Mouse (Mus musculus) MEL (cell line): ENCODE measurements around the gene Hspa1b. TPM values are rescaled to one million over a fixed set of nuclear protein-coding genes. Genes with fewer than 3 reads are reported as not detected.

Experiments used
- DNase-seq: peaks from one replicate; pipeline ENCODE4 v3.0.0; 2011; ENCODE audit warnings: low read depth, low spot score
- H3K27ac ChIP-seq: 2 replicates; pipeline ENCODE4 v1.5.1; 2012; ENCODE audit warnings: low read depth, mild to moderate bottlenecking, control low read depth, low read length, moderate library complexity; ENCODE audit not compliant: control insufficient read depth
- H3K27me3 ChIP-seq, 2 experiments: fragments of 150-350 bp in 1 of 2; sonication (generic) in 1 of 2; 2 replicates each; pipeline ENCODE4 v1.6.1; 2012; ENCODE audit warnings: low read length in 2 of 2, mild to moderate bottlenecking in 2 of 2, improper control_type of control experiment in 1 of 2, moderate library complexity in 1 of 2; ENCODE audit not compliant: insufficient read depth in 2 of 2, control insufficient read depth in 1 of 2
- H3K36me3 ChIP-seq, 2 experiments: 2 replicates each; pipeline ENCODE4 v1.6.1; 2012 to 2014; ENCODE audit warnings: low read length in 2 of 2, improper control_type of control experiment in 1 of 2, inconsistent platforms in 1 of 2, mild to moderate bottlenecking in 1 of 2; ENCODE audit not compliant: insufficient read depth in 2 of 2, control insufficient read depth in 1 of 2
- H3K4me1 ChIP-seq, 2 experiments: fragments of 150-350 bp in 1 of 2; sonication (generic) in 1 of 2; 2 replicates each; pipeline ENCODE4 v1.6.1; 2012; ENCODE audit warnings: low read length in 2 of 2, improper control_type of control experiment in 1 of 2, mild to moderate bottlenecking in 1 of 2; ENCODE audit not compliant: insufficient read depth in 2 of 2, control insufficient read depth in 1 of 2
- H3K4me3 ChIP-seq, 2 experiments: fragments of 150-350 bp in 1 of 2; sonication (generic) in 1 of 2; 2 replicates each; pipeline ENCODE4 v1.5.1; 2012; ENCODE audit warnings: low read depth in 2 of 2, low read length in 2 of 2, mild to moderate bottlenecking in 2 of 2, moderate library complexity in 2 of 2, control low read depth in 1 of 2, improper control_type of control experiment in 1 of 2; ENCODE audit not compliant: control insufficient read depth in 1 of 2, insufficient read depth in 1 of 2
- H3K79me2 ChIP-seq: 2 replicates; pipeline ENCODE4 v1.6.1; 2012; ENCODE audit warnings: mild to moderate bottlenecking, low read length, moderate library complexity; ENCODE audit not compliant: control insufficient read depth, poor library complexity, insufficient read depth
- H3K9ac ChIP-seq: 2 replicates; pipeline ENCODE4 v1.6.1; 2012; ENCODE audit warnings: low read depth, mild to moderate bottlenecking, control low read depth, low read length, moderate library complexity; ENCODE audit not compliant: control insufficient read depth, poor library complexity, severe bottlenecking
- H3K9me3 ChIP-seq: fragments of 150-350 bp; sonication (generic); replicated peaks from 2 replicates; pipeline ENCODE4 v1.6.1; 2012; ENCODE audit warnings: mild to moderate bottlenecking, low read length, improper control_type of control experiment, moderate library complexity; ENCODE audit not compliant: insufficient read depth
- CHD1 ChIP-seq: IDR thresholded peaks from 2 replicates; pipeline ENCODE4 v1.6.1; 2012; ENCODE audit warnings: low read depth, mild to moderate bottlenecking, inconsistent platforms, low read length, improper control_type of control experiment
- CTCF ChIP-seq, 3 experiments: IDR thresholded peaks in 2 of 3; conservative IDR thresholded peaks in 1 of 3; 2 replicates each; pipeline ENCODE4 v1.5.1; 2011 to 2012; ENCODE audit warnings: low read length in 3 of 3, low read depth in 2 of 3, mild to moderate bottlenecking in 2 of 3, improper control_type of control experiment in 1 of 3, inconsistent platforms in 1 of 3, mixed read lengths in 1 of 3, moderate library complexity in 1 of 3; ENCODE audit not compliant: control insufficient read depth in 1 of 3, insufficient read depth in 1 of 3, poor library complexity in 1 of 3, severe bottlenecking in 1 of 3
- E2F4 ChIP-seq: IDR thresholded peaks from 2 replicates; pipeline ENCODE4 v1.6.1; 2011; ENCODE audit warnings: low read depth, low read length, improper control_type of control experiment, borderline replicate concordance
- EP300 ChIP-seq, 2 experiments: IDR thresholded peaks; 2 replicates each; pipeline ENCODE4 v1.6.1; 2011; ENCODE audit warnings: improper control_type of control experiment in 2 of 2, low read length in 2 of 2, low read depth in 1 of 2, mild to moderate bottlenecking in 1 of 2
- HCFC1 ChIP-seq: IDR thresholded peaks from 2 replicates; pipeline ENCODE4 v1.6.1; 2012; ENCODE audit warnings: low read depth, mild to moderate bottlenecking, inconsistent platforms, low read length, improper control_type of control experiment, moderate library complexity
- KAT2A ChIP-seq: conservative IDR thresholded peaks from 2 replicates; pipeline ENCODE4 v1.6.1; 2012; ENCODE audit warnings: low read depth, low read length, improper control_type of control experiment, inconsistent platforms
- MAFK ChIP-seq: IDR thresholded peaks from 2 replicates; pipeline ENCODE4 v1.6.1; 2011; ENCODE audit warnings: low read depth, mild to moderate bottlenecking, low read length, improper control_type of control experiment, borderline replicate concordance
- MAZ ChIP-seq: IDR thresholded peaks from 2 replicates; pipeline ENCODE4 v1.6.1; 2012; ENCODE audit warnings: low read depth, mild to moderate bottlenecking, inconsistent platforms, low read length, improper control_type of control experiment
- MYB ChIP-seq: IDR thresholded peaks from 2 replicates; pipeline ENCODE4 v1.6.1; 2011; ENCODE audit warnings: mild to moderate bottlenecking, low read depth, low read length, improper control_type of control experiment
- MYC ChIP-seq: IDR thresholded peaks from 2 replicates; pipeline ENCODE4 v1.6.1; 2011; ENCODE audit warnings: low read depth, mild to moderate bottlenecking, low read length, improper control_type of control experiment, moderate library complexity
- POLR2A ChIP-seq, 2 experiments: IDR thresholded peaks; 2 replicates each; pipeline ENCODE4 v1.6.1; 2011 to 2012; ENCODE audit warnings: low read length in 2 of 2, mild to moderate bottlenecking in 2 of 2, control low read depth in 1 of 2, improper control_type of control experiment in 1 of 2, low read depth in 1 of 2, moderate library complexity in 1 of 2; ENCODE audit not compliant: control insufficient read depth in 1 of 2, insufficient read depth in 1 of 2, poor library complexity in 1 of 2
- RAD21 ChIP-seq: IDR thresholded peaks from 2 replicates; pipeline ENCODE4 v1.6.1; 2011; ENCODE audit warnings: mild to moderate bottlenecking, low read depth, low read length, improper control_type of control experiment
- RCOR1 ChIP-seq: IDR thresholded peaks from 2 replicates; pipeline ENCODE4 v1.6.1; 2012; ENCODE audit warnings: low read depth, mild to moderate bottlenecking, inconsistent platforms, low read length, improper control_type of control experiment
- SIN3A ChIP-seq: IDR thresholded peaks from 2 replicates; pipeline ENCODE4 v1.6.1; 2012; ENCODE audit warnings: low read length, improper control_type of control experiment, inconsistent platforms
- SMC3 ChIP-seq: IDR thresholded peaks from 2 replicates; pipeline ENCODE4 v1.6.1; 2011; ENCODE audit warnings: low read depth, low read length, improper control_type of control experiment
- TBP ChIP-seq: IDR thresholded peaks from 2 replicates; pipeline ENCODE4 v1.8.0; 2011; ENCODE audit warnings: low read depth, low read length, improper control_type of control experiment
- ZC3H11A ChIP-seq: IDR thresholded peaks from 2 replicates; pipeline ENCODE4 v1.6.1; 2012; ENCODE audit warnings: low read depth, mild to moderate bottlenecking, inconsistent platforms, low read length, improper control_type of control experiment
- polyA plus RNA-seq, 2 experiments: library from polyadenylated mRNA; stranded (reverse) in 1 of 2; unstranded in 1 of 2; fragments of >175 nt in 1 of 2; fragments of >200 nt in 1 of 2; gene quantifications; 2 replicates each; pipeline versions ENCODE4 v1.2.1 to v1.2.4; 2012; ENCODE audit warnings: low replicate concordance in 2 of 2, low read depth in 1 of 2; ENCODE audit not compliant: insufficient read length in 2 of 2, insufficient read depth in 1 of 2, missing spikeins in 1 of 2
- total RNA-seq: library from RNA; depleted of rRNA; stranded (reverse); fragments of 300-350 nt; gene quantifications from 2 replicates; pipeline ENCODE4 v1.2.3, GENCODE M21; 2012; rRNA removed

Hspa1b gene
- total and polyA plus RNA-seq, 3 experiments: 0.04 TPM; not detected in 2

DNA sequence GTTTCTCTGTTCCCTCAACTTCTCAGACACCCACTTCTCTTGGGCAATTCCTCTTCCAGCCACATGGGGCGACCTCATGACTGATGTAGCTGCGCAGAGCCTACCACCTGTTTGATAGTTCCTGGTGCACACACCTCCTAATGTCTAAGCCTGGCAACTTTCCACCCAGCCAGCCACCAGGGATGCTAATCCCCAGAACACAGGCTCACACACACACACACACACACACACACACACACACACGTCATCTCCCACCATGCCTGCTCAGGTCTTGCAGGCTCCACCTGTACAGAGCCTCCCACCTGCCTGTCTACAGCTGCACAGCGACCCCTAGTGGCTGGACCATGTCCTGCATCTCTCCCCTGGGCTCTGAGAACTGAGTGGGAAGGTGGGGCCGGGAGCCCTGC is 47.1 kb downstream of the Hspa1b start:
- no peaks in the 10 kb centered on the region for H3K4me1 ChIP-seq
- peaks cover 0 to 4% of the 10 kb centered on the region in 2 experiments; a peak in 2 of 4 replicates for H3K36me3 ChIP-seq
- no peak overlapping the region for H3K9ac ChIP-seq
- DNase-seq: peak; percentile 73
- H3K27ac ChIP-seq: no peak overlapping the region
- H3K4me3 ChIP-seq: no peak overlapping the region
- TF ChIP-seq E2F4: no peak
- TF ChIP-seq RCOR1: no peak
- peak; percentile 59 for TF ChIP-seq RAD21
- peak; percentile 52 for TF ChIP-seq SMC3
- peak; percentile 47; the same call in 1 of the 2 replicates for TF ChIP-seq ZC3H11A
- peak; percentile 85 to 98 (median 87) for TF ChIP-seq CTCF (IDR thresholded peaks at IDR 0.05 in 2 of 3, conservative IDR thresholded peaks at IDR 0.05 in 1 of 3; ENCODE audit: control insufficient read depth in 1 of 3, insufficient read depth in 1 of 3, low read depth in 2 of 3, low read length in 3 of 3, poor library complexity in 1 of 3, severe bottlenecking in 1 of 3)
- no peaks in the 10 kb centered on the region for H3K9me3 ChIP-seq
- no peaks in the 10 kb centered on the region for H3K79me2 ChIP-seq
- no peaks in the 10 kb centered on the region for H3K27me3 ChIP-seq

DNA sequence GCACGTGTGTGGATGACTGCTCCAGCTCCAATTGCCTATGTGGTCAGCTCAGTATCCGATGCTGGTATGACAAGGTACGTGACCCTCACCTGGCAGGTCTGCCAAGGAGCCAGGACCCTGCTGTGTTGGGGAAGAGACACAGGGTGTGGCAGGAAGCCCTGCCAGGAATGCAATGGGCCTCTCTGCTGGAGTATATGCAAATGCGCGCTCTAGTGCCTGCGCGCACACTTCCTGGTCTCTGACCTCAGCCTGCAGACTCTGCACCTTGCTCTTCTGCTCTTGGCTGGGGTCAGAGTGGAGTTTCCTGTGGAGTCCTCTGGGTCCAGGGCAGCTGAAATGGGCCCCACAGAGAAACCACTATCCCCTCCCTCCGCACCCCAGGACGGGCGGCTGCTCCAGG is 48.1 kb downstream of the Hspa1b start:
- H3K27me3 ChIP-seq: no peaks in the 10 kb centered on the region
- no peaks in the 10 kb centered on the region for H3K79me2 ChIP-seq
- H3K36me3 ChIP-seq: peaks cover 0 to 4% of the 10 kb centered on the region in 2 experiments; a peak in 2 of 4 replicates
- DNase-seq: no peak
- H3K4me1 ChIP-seq: no peaks in the 10 kb centered on the region
- no peak overlapping the region for H3K27ac ChIP-seq
- no peak overlapping the region for H3K4me3 ChIP-seq
- H3K9me3 ChIP-seq: no peaks in the 10 kb centered on the region
- H3K9ac ChIP-seq: no peak overlapping the region
- TF ChIP-seq RAD21 (no peak), KAT2A (no peak), EP300 (IDR thresholded peaks at IDR 0.05; ENCODE audit: low read depth in 1 of 2, low read length in 2 of 2) (no peak), SMC3 (no peak), MYC (no peak), TBP (no peak), SIN3A (no peak), HCFC1 (no peak), ZC3H11A (no peak), MAFK (no peak), MAZ (no peak), POLR2A (IDR thresholded peaks at IDR 0.05; ENCODE audit: control insufficient read depth in 1 of 2, insufficient read depth in 1 of 2, low read depth in 1 of 2, low read length in 2 of 2, poor library complexity in 1 of 2) (no peak), MYB (no peak), CHD1 (no peak)

Other genes with a start within 250 kb of the Hspa1b start
Only the 30 nearest of the 42 such genes appear.
- not detected in 2 replicates for gene Cyp21a1, start 154.7 kb downstream of the Hspa1b start, total RNA-seq
- gene Cyp21a1, start 154.7 kb downstream of the Hspa1b start, polyA plus RNA-seq: not detected
- 33.6 and 43.3 TPM in 2 replicates for gene Stk19, start 122.3 kb downstream of the Hspa1b start, total RNA-seq
- gene Stk19, start 122.3 kb downstream of the Hspa1b start, polyA plus RNA-seq: 10 to 100 TPM in 1 of 2 experiments, not detected in 1; 56.5 TPM
- 15.2 and 18.0 TPM in 2 replicates for gene Dxo, start 122.2 kb downstream of the Hspa1b start, total RNA-seq
- 10 to 100 TPM in 1 of 2 experiments, not detected in 1; 39.7 TPM for gene Dxo, start 122.2 kb downstream of the Hspa1b start, polyA plus RNA-seq
- gene Skiv2l, start 109.0 kb downstream of the Hspa1b start, total RNA-seq: 29.6 and 34.9 TPM in 2 replicates
- gene Skiv2l, start 109.0 kb downstream of the Hspa1b start, polyA plus RNA-seq: 10 to 100 TPM in 1 of 2 experiments, not detected in 1; 47.0 TPM
- 58.8 and 67.6 TPM in 2 replicates for gene Nelfe, start 108.8 kb downstream of the Hspa1b start, total RNA-seq
- 100 to 1,000 TPM in 1 of 2 experiments, not detected in 1; 192 TPM for gene Nelfe, start 108.8 kb downstream of the Hspa1b start, polyA plus RNA-seq
- gene Cfb, start 96.7 kb downstream of the Hspa1b start, total RNA-seq: 0.19 and 0.20 TPM in 2 replicates
- gene Cfb, start 96.7 kb downstream of the Hspa1b start, polyA plus RNA-seq: 1 to 10 TPM in 1 of 2 experiments, not detected in 1; 3.1 TPM
- gene Zbtb12, start 79.8 kb downstream of the Hspa1b start, total RNA-seq: 6.6 and 7.6 TPM in 2 replicates
- 10 to 100 TPM in 1 of 2 experiments, not detected in 1; 24.3 TPM for gene Zbtb12, start 79.8 kb downstream of the Hspa1b start, polyA plus RNA-seq
- gene Gm20547, start 77.2 kb downstream of the Hspa1b start, total RNA-seq: not detected in 2 replicates
- gene Gm20547, start 77.2 kb downstream of the Hspa1b start, polyA plus RNA-seq: under 1 TPM in 1 of 2 experiments, not detected in 1; 0.03 TPM
- gene C2, start 61.0 kb downstream of the Hspa1b start, total RNA-seq: 1.6 and 2.2 TPM in 2 replicates
- gene C2, start 61.0 kb downstream of the Hspa1b start, polyA plus RNA-seq: 1 to 10 TPM in 1 of 2 experiments, not detected in 1; 9.4 TPM
- gene Ehmt2, start 60.8 kb downstream of the Hspa1b start, total RNA-seq: 66.6 and 67.4 TPM in 2 replicates
- gene Ehmt2, start 60.8 kb downstream of the Hspa1b start, polyA plus RNA-seq: 100 to 1,000 TPM in 1 of 2 experiments, not detected in 1; 113 TPM
- 0.12 TPM in 1 of 2 replicates, not detected in the other for gene Slc44a4, start 44.8 kb downstream of the Hspa1b start, total RNA-seq
- under 1 TPM in 1 of 2 experiments, not detected in 1; 0.06 TPM for gene Slc44a4, start 44.8 kb downstream of the Hspa1b start, polyA plus RNA-seq
- gene Neu1, start 28.0 kb downstream of the Hspa1b start, total RNA-seq: 6.5 and 7.0 TPM in 2 replicates
- 1 to 10 TPM in 1 of 2 experiments, not detected in 1; 7.9 TPM for gene Neu1, start 28.0 kb downstream of the Hspa1b start, polyA plus RNA-seq
- not detected in 2 replicates for gene Gm20481, start 10.7 kb upstream of the Hspa1b start, total RNA-seq
- not detected for gene Gm20481, start 10.7 kb upstream of the Hspa1b start, polyA plus RNA-seq
- 0.07 TPM in 1 of 2 replicates, not detected in the other for gene Hspa1a, start 12.9 kb upstream of the Hspa1b start, total RNA-seq
- not detected for gene Hspa1a, start 12.9 kb upstream of the Hspa1b start, polyA plus RNA-seq
- 0.07 and 0.15 TPM in 2 replicates for gene Hspa1l, start 13.5 kb upstream of the Hspa1b start, total RNA-seq
- 1 to 10 TPM in 1 of 2 experiments, not detected in 1; 1.6 TPM for gene Hspa1l, start 13.5 kb upstream of the Hspa1b start, polyA plus RNA-seq
- 50.6 and 57.9 TPM in 2 replicates for gene Lsm2, start 22.6 kb upstream of the Hspa1b start, total RNA-seq
- gene Lsm2, start 22.6 kb upstream of the Hspa1b start, polyA plus RNA-seq: 100 to 1,000 TPM in 1 of 2 experiments, not detected in 1; 180 TPM
- gene Vars, start 41.7 kb upstream of the Hspa1b start, total RNA-seq: 149 and 158 TPM in 2 replicates
- 100 to 1,000 TPM in 1 of 2 experiments, not detected in 1; 251 TPM for gene Vars, start 41.7 kb upstream of the Hspa1b start, polyA plus RNA-seq
- gene Vwa7, start 57.3 kb upstream of the Hspa1b start, total RNA-seq: 9.7 and 10.4 TPM in 2 replicates
- 1 to 10 TPM in 1 of 2 experiments, not detected in 1; 9.8 TPM for gene Vwa7, start 57.3 kb upstream of the Hspa1b start, polyA plus RNA-seq
- gene Sapcd1, start 68.8 kb upstream of the Hspa1b start, total RNA-seq: 161 and 164 TPM in 2 replicates
- 100 to 1,000 TPM in 1 of 2 experiments, not detected in 1; 124 TPM for gene Sapcd1, start 68.8 kb upstream of the Hspa1b start, polyA plus RNA-seq
- 17.9 and 26.3 TPM in 2 replicates for gene Msh5, start 87.5 kb upstream of the Hspa1b start, total RNA-seq
- gene Msh5, start 87.5 kb upstream of the Hspa1b start, polyA plus RNA-seq: 10 to 100 TPM in 1 of 2 experiments, not detected in 1; 29.0 TPM
- gene Clic1, start 90.7 kb upstream of the Hspa1b start, total RNA-seq: 285 and 333 TPM in 2 replicates
- gene Clic1, start 90.7 kb upstream of the Hspa1b start, polyA plus RNA-seq: 100 to 1,000 TPM; 309 to 335 TPM
- 9.9 and 11.1 TPM in 2 replicates for gene Ddah2, start 99.8 kb upstream of the Hspa1b start, total RNA-seq
- gene Ddah2, start 99.8 kb upstream of the Hspa1b start, polyA plus RNA-seq: 1 to 10 TPM in 1 of 2 experiments, not detected in 1; 8.6 TPM
- not detected in 2 replicates for gene Ly6g6c, start 106.2 kb upstream of the Hspa1b start, total RNA-seq
- gene Ly6g6c, start 106.2 kb upstream of the Hspa1b start, polyA plus RNA-seq: under 1 TPM in 1 of 2 experiments, not detected in 1; 0.24 TPM
- not detected in 2 replicates for gene Mpig6b, start 106.9 kb upstream of the Hspa1b start, total RNA-seq
- not detected for gene Mpig6b, start 106.9 kb upstream of the Hspa1b start, polyA plus RNA-seq
- 0.23 TPM in 1 of 2 replicates, not detected in the other for gene Ly6g6e, start 117.7 kb upstream of the Hspa1b start, total RNA-seq
- gene Ly6g6e, start 117.7 kb upstream of the Hspa1b start, polyA plus RNA-seq: not detected
- gene Ly6g6d, start 118.8 kb upstream of the Hspa1b start, total RNA-seq: 2.1 and 5.5 TPM in 2 replicates
- 1 to 10 TPM in 1 of 2 experiments, not detected in 1; 4.4 TPM for gene Ly6g6d, start 118.8 kb upstream of the Hspa1b start, polyA plus RNA-seq
- gene Ly6g6f, start 126.4 kb upstream of the Hspa1b start, total RNA-seq: 1.4 and 3.0 TPM in 2 replicates
- gene Ly6g6f, start 126.4 kb upstream of the Hspa1b start, polyA plus RNA-seq: under 1 TPM in 1 of 2 experiments, not detected in 1; 0.88 TPM
- gene Abhd16a, start 130.0 kb upstream of the Hspa1b start, total RNA-seq: 86.9 and 126 TPM in 2 replicates
- 10 to 100 TPM in 1 of 2 experiments, not detected in 1; 96.1 TPM for gene Abhd16a, start 130.0 kb upstream of the Hspa1b start, polyA plus RNA-seq
- gene Ly6g5c, start 149.0 kb upstream of the Hspa1b start, total RNA-seq: not detected in 2 replicates
- gene Ly6g5c, start 149.0 kb upstream of the Hspa1b start, polyA plus RNA-seq: not detected
- gene Ly6g5b, start 156.2 kb upstream of the Hspa1b start, total RNA-seq: 0.49 and 0.65 TPM in 2 replicates
- 1 to 10 TPM in 1 of 2 experiments, not detected in 1; 1.4 TPM for gene Ly6g5b, start 156.2 kb upstream of the Hspa1b start, polyA plus RNA-seq